Mouse (Mus musculus) heart, postnatal 0 days (tissue): ENCODE measurements around the gene Maea.

Source experiments
- CTCF ChIP-seq: IDR thresholded peaks from 2 replicates; pipeline ENCODE4 v1.5.1; 2016; ENCODE audit warnings: antibody characterized with exemption, control low read depth, low read depth
- EP300 ChIP-seq: IDR thresholded peaks from 2 replicates; pipeline ENCODE4 v1.6.1; 2016; ENCODE audit warnings: antibody characterized with exemption, low read depth

DNA sequence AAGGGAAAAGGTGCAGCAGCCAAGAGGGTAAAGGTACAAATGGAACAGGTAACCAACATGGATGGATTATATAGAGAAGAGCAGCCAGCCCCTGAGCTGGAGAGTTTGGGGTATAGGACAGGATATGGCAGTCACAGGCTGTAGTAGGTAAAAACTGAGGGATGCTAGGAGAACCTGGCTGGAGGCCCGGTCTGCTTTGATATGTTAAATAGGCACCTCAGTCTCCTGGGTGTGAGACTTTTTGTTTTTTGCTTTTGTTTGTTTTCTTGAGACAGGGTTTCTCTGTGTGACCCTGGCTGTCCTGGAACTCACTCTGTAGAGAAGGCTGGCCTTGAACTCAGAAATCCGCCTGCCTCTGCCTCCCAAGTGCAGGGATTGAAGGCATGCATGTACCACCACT, 10.8 kb upstream of the Maea start:
- TF ChIP-seq CTCF: no peak
- no peak for TF ChIP-seq EP300
